Mouse (Mus musculus) liver, adult 2 months (tissue): ENCODE measurements around the gene B3gnt2.

ENCODE experiments used
- CTCF ChIP-seq: fragments of 200-500 bp; IDR thresholded peaks from 2 replicates; pipeline ENCODE4 v1.5.1; 2011; ENCODE audit warnings: low read depth, low read length, control low read depth
- POLR2A ChIP-seq: fragments of 200-500 bp; IDR thresholded peaks from 2 replicates; pipeline ENCODE4 v1.6.1; 2011; ENCODE audit warnings: low read length, control low read depth; ENCODE audit not compliant: insufficient read depth; ENCODE audit errors: extremely low read depth

GRCm38 (mm10) chr11:22872307-22872680 is 11.5 kb upstream of the B3gnt2 start:
- no peak for TF ChIP-seq CTCF
- no peak for TF ChIP-seq POLR2A
